Comparison of ENCODE assay signal across 8 mouse cellular contexts in genomic region chr9:43742902-43743646, GRCm38 (mm10). TPM values are rescaled to one million over a fixed set of nuclear protein-coding genes. Genes with fewer than 3 reads are reported as not detected.
A peak's percentile ranks its signal among the peaks of the same experiment; 100 is the strongest.
DNase-seq lines count a peak whose midpoint lies in the region; ATAC-seq and TF ChIP-seq lines count a peak whose summit lies in the region.

No protein-coding gene starts in this region.

- H3K27me3 ChIP-seq in spleen, adult 2 months (ENCODE audit: control insufficient read depth, insufficient read depth, low read length), result peaks cover 24% of the 10 kb centered on the region
- no peaks in the 10 kb centered on the region for H3K27me3 ChIP-seq in hindbrain, embryonic 15.5 days
- H3K27me3 ChIP-seq in liver, embryonic 11.5 days (replicated peaks; ENCODE audit: control insufficient read depth, insufficient read depth, low read length), result peaks cover 42% of the 10 kb centered on the region
- no peaks in the 10 kb centered on the region for H3K27me3 ChIP-seq in midbrain, postnatal 0 days (ENCODE audit: insufficient read depth, low read length)

- H3K4me2 ChIP-seq in hindbrain, embryonic 15.5 days, result peak overlapping the region; percentile 85
- peak overlapping the region; percentile 87 for H3K4me2 ChIP-seq in liver, embryonic 11.5 days
- H3K4me2 ChIP-seq in midbrain, postnatal 0 days (ENCODE audit: low read depth, low read length, poor library complexity, severe bottlenecking), result peak overlapping the region; percentile 91

- TF ChIP-seq CTCF in spleen, adult 2 months (IDR thresholded peaks at IDR 0.05; ENCODE audit: extremely low read depth, insufficient read depth, insufficient read length, insufficient replicate concordance), result no peak
- no peak for TF ChIP-seq CTCF in midbrain, postnatal 0 days (IDR thresholded peaks at IDR 0.05)

- H3K9ac ChIP-seq in hindbrain, embryonic 15.5 days, result peak overlapping the region; percentile 82
- H3K9ac ChIP-seq in liver, embryonic 11.5 days (ENCODE audit: low read depth, low read length), result peak overlapping the region; percentile 17; the same call in 1 of the 2 replicates
- peak overlapping the region; percentile 95 for H3K9ac ChIP-seq in midbrain, postnatal 0 days (replicated peaks; ENCODE audit: low read length, poor library complexity, severe bottlenecking)

- H3K36me3 ChIP-seq in spleen, adult 2 months (ENCODE audit: control insufficient read depth, insufficient read depth, low read length), result no peaks in the 10 kb centered on the region
- no peaks in the 10 kb centered on the region for H3K36me3 ChIP-seq in hindbrain, embryonic 15.5 days
- H3K36me3 ChIP-seq in liver, embryonic 11.5 days (ENCODE audit: control insufficient read depth, insufficient read depth, low read length), result no peaks in the 10 kb centered on the region
- no peaks in the 10 kb centered on the region for H3K36me3 ChIP-seq in midbrain, postnatal 0 days (ENCODE audit: insufficient read depth, low read length)

- DNase-seq in spleen, adult 2 months (ENCODE audit: low read depth in 1 of 2, low spot score in 2 of 2), result no peak
- no peak for DNase-seq in spleen, adult 12 weeks (ENCODE audit: low spot score)
- peak; percentile 80 to 81 for DNase-seq in cerebellum, postnatal 10 days
- DNase-seq in gastrocnemius, postnatal 10 days, result peak; percentile 83
- DNase-seq in liver, embryonic 11.5 days (ENCODE audit: low spot score), result peak; percentile 59
- no peak for DNase-seq in midbrain, postnatal 0 days (ENCODE audit: low spot score)
- DNase-seq in frontal cortex, postnatal 36 days (ENCODE audit: low spot score in 2 of 2), result no peak

- no peak for TF ChIP-seq POLR2A in spleen, adult 2 months (IDR thresholded peaks at IDR 0.05; ENCODE audit: low read depth, low read length)

- peaks cover 7% of the 10 kb centered on the region; the same call in 1 of the 2 replicates for H3K4me1 ChIP-seq in spleen, adult 2 months (ENCODE audit: control insufficient read depth, insufficient read depth, insufficient read length)
- H3K4me1 ChIP-seq in hindbrain, embryonic 15.5 days (replicated peaks), result peaks cover 43% of the 10 kb centered on the region
- peaks cover 14% of the 10 kb centered on the region for H3K4me1 ChIP-seq in liver, embryonic 11.5 days (replicated peaks; ENCODE audit: control insufficient read depth, insufficient read depth, low read length)
- H3K4me1 ChIP-seq in midbrain, postnatal 0 days (ENCODE audit: insufficient read depth, low read length), result peaks cover 13% of the 10 kb centered on the region

- 0 out of 2 replicates have a peak, but pooled peaks have one; percentile 1 for ATAC-seq in hindbrain, embryonic 15.5 days (ENCODE audit: low FRiP score, low read depth)
- ATAC-seq in liver, embryonic 11.5 days (replicated peaks; ENCODE audit: low FRiP score), result peak; percentile 40; the same call in 1 of the 2 replicates
- ATAC-seq in midbrain, postnatal 0 days (ENCODE audit: low FRiP score), result no peak

- 7% methylated on average over 27 of the region's 27 CpGs for WGBS in spleen, adult 2 months
- 2% methylated on average over 27 of the region's 27 CpGs for WGBS in hindbrain, embryonic 15.5 days
- WGBS in liver, embryonic 11.5 days, result 3% methylated on average over 27 of the region's 27 CpGs
- 1% methylated on average over 27 of the region's 27 CpGs for WGBS in midbrain, postnatal 0 days

- no peak overlapping the region for H3K27ac ChIP-seq in spleen, adult 2 months (ENCODE audit: insufficient read depth, low read length)
- H3K27ac ChIP-seq in hindbrain, embryonic 15.5 days (replicated peaks), result peak overlapping the region; percentile 96
- peak overlapping the region; percentile 81; the same call in 1 of the 2 replicates for H3K27ac ChIP-seq in liver, embryonic 11.5 days (ENCODE audit: low read depth, low read length)
- peak overlapping the region; percentile 92 for H3K27ac ChIP-seq in midbrain, postnatal 0 days (ENCODE audit: low read depth, low read length)

- H3K9me3 ChIP-seq in hindbrain, embryonic 15.5 days, result no peaks in the 10 kb centered on the region
- H3K9me3 ChIP-seq in liver, embryonic 11.5 days (ENCODE audit: control insufficient read depth, low read length), result no peaks in the 10 kb centered on the region
- H3K9me3 ChIP-seq in midbrain, postnatal 0 days (ENCODE audit: low read length), result no peaks in the 10 kb centered on the region

- peak overlapping the region; percentile 22; the same call in 1 of the 2 replicates for H3K4me3 ChIP-seq in spleen, adult 2 months (ENCODE audit: extremely low read depth, insufficient read depth, insufficient read length)
- H3K4me3 ChIP-seq in hindbrain, embryonic 15.5 days, result peak overlapping the region; percentile 63
- H3K4me3 ChIP-seq in liver, embryonic 11.5 days (ENCODE audit: low read depth, low read length), result peak overlapping the region; percentile 76
- H3K4me3 ChIP-seq in midbrain, postnatal 0 days (ENCODE audit: low read depth, low read length), result peak overlapping the region; percentile 94

RNA-seq across cellular contexts. Expression of gene Nectin1, which starts 0.7 kb away (rescaled TPM):
- 5.1 and 5.6 TPM in 2 replicates for polyA plus RNA-seq in spleen, adult 2 months (2012; rRNA removed)
- total RNA-seq in gastrocnemius, postnatal 10 days (2021), result 1 to 10 TPM; 7.7 to 9.7 TPM
- 14.8 and 16.2 TPM in 2 replicates for polyA plus RNA-seq in hindbrain, embryonic 15.5 days (2015; fragmentation: Nextera tagmentation; extraction: Ambion mirVana)
- 2.4 and 2.6 TPM in 2 replicates for polyA plus RNA-seq in liver, embryonic 11.5 days (2014; fragmentation: Nextera tagmentation; extraction: Ambion mirVana)
- total RNA-seq in midbrain, postnatal 0 days (2014; rRNA removed), result 64.7 and 71.6 TPM in 2 replicates
- 14.9 and 15.4 TPM in 2 replicates for polyA plus RNA-seq in midbrain, postnatal 0 days (2015; fragmentation: Nextera tagmentation; extraction: Ambion mirVana)

Comparison
In these comparisons a context has a peak if more than half of its experiments do, and no peak if none do; other contexts are left out.
1. DNase-seq: peak in cerebellum, postnatal 10 days (2 of 2), gastrocnemius, postnatal 10 days (single experiment) and liver, embryonic 11.5 days (single experiment); none in spleen, adult 2 months (0 of 2), spleen, adult 12 weeks (single experiment), midbrain, postnatal 0 days (single experiment) and frontal cortex, postnatal 36 days (0 of 2).
2. H3K4me3 ChIP-seq: peak in every context shown above with its lines; median percentile 94 in midbrain, postnatal 0 days; 76 in liver, embryonic 11.5 days; 63 in hindbrain, embryonic 15.5 days; 22 in spleen, adult 2 months.
3. H3K9ac ChIP-seq: peak in every context shown above with its lines; median percentile 95 in midbrain, postnatal 0 days; 82 in hindbrain, embryonic 15.5 days; 17 in liver, embryonic 11.5 days.
4. Peak in every context shown above with its lines, with median percentiles within 50 percentile points of each other: H3K4me2 ChIP-seq.